In genomic region chr11:66083663-66084254, GRCm38 (mm10) we compare ENCODE assay signal across 23 mouse cellular contexts.
DNase-seq lines count a peak whose midpoint lies in the region; ATAC-seq and TF ChIP-seq lines count a peak whose summit lies in the region.
"Had no signal": no experiment of that assay in that cellular context is flagged by ENCODE, and none has a peak within 500 bp of the region (broad histone marks: within the 10 kb centered on the region; RNA-seq: fewer than 3 reads in every experiment).

No protein-coding gene starts in this region.

- H3K4me2 ChIP-seq in forebrain, embryonic 13.5 days: no peak overlapping the region
- no peak overlapping the region for H3K4me2 ChIP-seq in forebrain, embryonic 15.5 days (replicated peaks)
- H3K4me2 ChIP-seq: embryonic facial prominence, embryonic 13.5 days; heart, embryonic 11.5 days; hindbrain, embryonic 12.5 days; hindbrain, embryonic 15.5 days had no signal

- no peak overlapping the region for H3K4me3 ChIP-seq in layer of hippocampus, adult 2 months
- H3K4me3 ChIP-seq in forebrain, embryonic 13.5 days: no peak overlapping the region
- H3K4me3 ChIP-seq in forebrain, embryonic 15.5 days: no peak overlapping the region
- H3K4me3 ChIP-seq: embryonic facial prominence, embryonic 10.5 days; embryonic facial prominence, embryonic 13.5 days; erythroblast, embryonic 14.5 days; gastrocnemius, adult 2 months; hindbrain, embryonic 12.5 days; hindbrain, embryonic 15.5 days had no signal

- WGBS in forebrain, embryonic 13.5 days: 34% methylated on average over 7 of the region's 7 CpGs
- WGBS in forebrain, embryonic 15.5 days: 30% methylated on average over 7 of the region's 7 CpGs

- no peak overlapping the region for H3K9ac ChIP-seq in forebrain, embryonic 13.5 days
- H3K9ac ChIP-seq in forebrain, embryonic 15.5 days (replicated peaks): no peak overlapping the region
- H3K9ac ChIP-seq: embryonic facial prominence, embryonic 13.5 days; hindbrain, embryonic 12.5 days; hindbrain, embryonic 15.5 days had no signal

- no peaks in the 10 kb centered on the region for H3K27me3 ChIP-seq in forebrain, embryonic 13.5 days
- no peaks in the 10 kb centered on the region for H3K27me3 ChIP-seq in forebrain, embryonic 15.5 days
- H3K27me3 ChIP-seq: embryonic facial prominence, embryonic 13.5 days; hindbrain, embryonic 12.5 days; hindbrain, embryonic 15.5 days had no signal

- TF ChIP-seq CTCF in layer of hippocampus, adult 2 months (conservative IDR thresholded peaks at IDR 0.05): no peak

- no peaks in the 10 kb centered on the region for H3K9me3 ChIP-seq in forebrain, embryonic 13.5 days (replicated peaks)
- no peaks in the 10 kb centered on the region for H3K9me3 ChIP-seq in forebrain, embryonic 15.5 days
- H3K9me3 ChIP-seq: embryonic facial prominence, embryonic 10.5 days; embryonic facial prominence, embryonic 13.5 days; hindbrain, embryonic 12.5 days; hindbrain, embryonic 15.5 days had no signal

- no peak for DNase-seq in layer of hippocampus, adult 2 months (ENCODE audit: low spot score in 2 of 2)
- no peak for DNase-seq in layer of hippocampus, adult 9-10 months (ENCODE audit: low spot score)
- DNase-seq in right cerebral cortex, postnatal 36 days (ENCODE audit: low spot score in 2 of 2): no peak
- DNase-seq in kidney, postnatal 36 days: no peak
- DNase-seq: adrenal gland, adult 2 months; adrenal gland, postnatal 14 days; cerebellum, adult 11-12 months; cerebellum, adult 8-10 months; cerebellum, postnatal 10 days; cerebellum, postnatal 36 days; embryo, embryonic 11 days; gastrocnemius, adult 2 months; gastrocnemius, postnatal 14 days; heart, adult 11 months had no signal

- H3K27ac ChIP-seq in layer of hippocampus, adult 2 months: peak overlapping the region; percentile 15; the same call in 1 of the 2 replicates
- no peak overlapping the region for H3K27ac ChIP-seq in forebrain, embryonic 13.5 days
- no peak overlapping the region for H3K27ac ChIP-seq in forebrain, embryonic 15.5 days (replicated peaks)
- H3K27ac ChIP-seq: embryonic facial prominence, embryonic 10.5 days; embryonic facial prominence, embryonic 13.5 days; gastrocnemius, adult 2 months; hindbrain, embryonic 12.5 days; hindbrain, embryonic 15.5 days had no signal

- 0 out of 2 replicates have a peak, but pooled peaks cover 9% of the 10 kb centered on the region for H3K4me1 ChIP-seq in forebrain, embryonic 13.5 days
- peaks cover 5% of the 10 kb centered on the region; the same call in 1 of the 2 replicates for H3K4me1 ChIP-seq in forebrain, embryonic 15.5 days
- H3K4me1 ChIP-seq: embryonic facial prominence, embryonic 13.5 days; hindbrain, embryonic 12.5 days; hindbrain, embryonic 15.5 days had no signal

- H3K36me3 ChIP-seq in forebrain, embryonic 13.5 days (ENCODE audit: poor library complexity, severe bottlenecking): no peaks in the 10 kb centered on the region
- H3K36me3 ChIP-seq in forebrain, embryonic 15.5 days: no peaks in the 10 kb centered on the region
- H3K36me3 ChIP-seq: embryonic facial prominence, embryonic 10.5 days; embryonic facial prominence, embryonic 13.5 days; hindbrain, embryonic 12.5 days; hindbrain, embryonic 15.5 days had no signal

- peak; percentile 82 for ATAC-seq in forebrain, embryonic 13.5 days
- ATAC-seq in forebrain, embryonic 15.5 days (replicated peaks): peak; percentile 81
- ATAC-seq: CD4-positive, CD25-positive, alpha-beta regulatory T cell, adult 4 months had no signal
